Mouse (Mus musculus): ENCODE data around the gene Fmnl2.

The Fmnl2 gene

GRCm38 (mm10) chr2:52857611-52858528, at the start of gene Fmnl2:
TSS of gene Fmnl2 (plus strand) at chr2:52857860.
- ATAC-seq (ENCODE audit: low TSS enrichment) = peak; percentile 62

DNA sequence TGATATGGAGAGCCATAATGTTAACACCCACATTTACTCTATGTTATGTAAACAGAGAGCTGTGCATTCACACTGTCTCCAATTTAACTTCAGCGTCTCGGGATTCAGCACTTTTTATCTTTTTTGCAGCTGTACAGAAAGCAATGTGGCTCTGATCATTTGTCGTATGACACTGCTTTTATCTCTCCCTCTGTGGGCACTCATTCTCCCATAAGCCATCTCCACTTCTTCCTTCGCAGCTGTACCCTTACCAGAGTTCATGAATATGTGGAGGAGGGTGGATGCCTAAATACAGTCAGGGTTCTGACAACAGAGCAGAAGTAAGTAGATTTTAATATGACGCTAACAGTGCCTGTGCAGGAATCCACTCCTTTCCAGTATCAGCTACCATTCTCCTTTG, 47.7 kb upstream of the Fmnl2 start:
- ATAC-seq (ENCODE audit: low TSS enrichment) = peak; percentile 70

DNA sequence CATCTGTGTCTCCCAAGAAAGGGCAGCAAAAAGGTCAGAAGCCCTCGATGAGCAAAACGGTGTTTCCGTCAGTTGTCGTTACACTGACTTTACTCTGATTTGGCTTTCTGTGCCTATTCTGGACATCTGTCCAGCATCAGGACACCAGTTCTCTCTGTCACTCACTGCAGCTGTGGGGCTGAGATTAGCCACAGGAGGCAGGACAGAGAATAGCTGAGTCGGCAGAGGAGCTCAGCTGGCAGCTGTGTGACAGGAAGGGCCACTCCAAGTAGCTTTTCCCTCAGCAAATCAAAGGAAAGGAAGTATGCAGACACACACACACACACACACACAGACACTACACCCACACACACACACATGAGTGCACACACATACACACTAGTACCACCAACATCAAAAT, 46.0 kb upstream of the Fmnl2 start:
- ATAC-seq (ENCODE audit: low TSS enrichment) = peak; percentile 41; the same call in 1 of the 2 replicates

- ATAC-seq (ENCODE audit: low TSS enrichment) = peak; percentile 50; the same call in 1 of the 2 replicates
These were observed 40.3 kb upstream of the Fmnl2 start for GRCm38 (mm10) chr2:52817341-52817740.

DNA sequence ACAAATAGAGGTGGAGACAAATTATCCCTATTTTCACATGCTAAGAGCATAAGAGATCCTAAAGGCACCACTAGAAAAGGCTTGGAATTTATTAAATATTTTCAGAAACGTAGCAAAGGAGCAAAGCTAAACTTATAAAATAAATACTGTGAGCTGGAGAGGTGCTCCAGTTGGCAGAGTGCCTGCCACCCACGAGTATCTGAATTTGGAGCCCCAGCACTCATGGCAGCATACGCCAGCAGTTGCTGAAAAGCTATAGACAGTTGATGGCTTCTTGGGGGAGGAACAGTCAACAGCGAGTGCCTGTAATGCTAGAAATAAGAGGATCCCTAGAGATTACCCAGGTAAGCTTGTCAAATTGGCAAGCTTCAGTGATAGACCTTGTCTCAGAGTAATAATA, 38.7 kb upstream of the Fmnl2 start:
- ATAC-seq (ENCODE audit: low TSS enrichment) = peak; percentile 73; the same call in 1 of the 2 replicates

DNA sequence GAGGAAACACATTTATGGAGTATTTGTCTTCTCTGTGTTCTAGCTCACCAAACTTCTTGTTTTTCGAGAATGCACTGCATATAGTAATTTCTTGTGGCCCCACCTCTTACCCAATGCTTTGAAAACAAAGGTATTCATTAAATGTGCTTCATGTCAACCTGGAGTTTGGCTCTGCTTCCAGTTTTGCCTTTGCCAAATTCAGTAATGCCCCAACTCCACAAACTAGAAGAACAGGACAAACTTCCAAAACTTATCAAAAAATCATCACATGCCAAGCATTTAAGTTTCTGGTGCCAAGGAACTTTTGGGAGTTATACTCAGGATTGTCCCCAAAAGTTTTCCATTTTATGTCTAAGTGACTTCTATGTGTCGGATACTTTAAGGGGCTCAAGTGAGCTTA, 35.4 kb upstream of the Fmnl2 start:
- ATAC-seq (ENCODE audit: low TSS enrichment) = no peak

GRCm38 (mm10) chr2:52828077-52828476, 29.6 kb upstream of the Fmnl2 start:
- no peak for ATAC-seq (ENCODE audit: low TSS enrichment)

DNA sequence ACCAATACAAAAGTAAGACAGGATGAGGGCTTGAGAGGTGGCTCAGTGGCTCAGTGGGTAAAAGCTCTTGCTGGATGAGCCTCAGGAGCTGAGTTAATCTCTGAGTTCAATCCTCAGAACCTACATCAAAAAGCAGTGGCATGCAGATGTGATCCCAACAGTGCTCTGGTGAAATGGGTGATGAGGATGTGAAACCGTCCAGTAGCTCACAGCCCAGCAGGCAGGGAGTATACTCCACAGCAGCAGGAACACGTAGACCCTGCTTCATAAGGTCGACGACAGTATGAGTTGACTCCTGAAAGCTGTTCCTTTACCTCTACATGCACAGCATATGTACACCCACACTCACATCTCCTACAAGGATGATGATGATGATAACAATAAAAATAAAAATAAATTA, 27.1 kb upstream of the Fmnl2 start:
- no peak for ATAC-seq (ENCODE audit: low TSS enrichment)

- no peak for ATAC-seq (ENCODE audit: low TSS enrichment)
These were observed 26.1 kb upstream of the Fmnl2 start for GRCm38 (mm10) chr2:52831585-52831984.

DNA sequence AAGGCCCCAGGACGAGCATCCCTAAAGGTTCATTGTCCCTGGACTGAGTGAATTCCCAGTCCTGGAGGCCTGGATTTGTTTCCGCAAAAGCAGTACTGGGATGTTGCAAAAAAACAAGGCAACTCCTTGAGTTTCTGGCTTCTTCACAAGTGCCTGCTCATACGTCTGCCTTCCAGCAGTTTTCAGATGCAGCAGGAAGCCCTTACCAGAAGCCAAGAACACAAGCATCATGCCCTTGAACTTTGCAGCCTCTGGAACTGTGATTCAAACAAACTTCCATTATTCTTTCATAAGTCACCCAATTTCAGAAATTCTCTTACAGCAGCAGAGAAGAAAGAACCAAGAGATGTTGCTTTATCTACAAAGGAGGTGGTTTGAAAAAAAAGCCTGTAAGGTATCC, 21.9 kb upstream of the Fmnl2 start:
- no peak for ATAC-seq (ENCODE audit: low TSS enrichment)

- no peak for ATAC-seq (ENCODE audit: low TSS enrichment)
These were observed 18.6 kb upstream of the Fmnl2 start for GRCm38 (mm10) chr2:52839074-52839473.

GRCm38 (mm10) chr2:52839868-52840267, 17.8 kb upstream of the Fmnl2 start:
- ATAC-seq (ENCODE audit: low TSS enrichment) = no peak

DNA sequence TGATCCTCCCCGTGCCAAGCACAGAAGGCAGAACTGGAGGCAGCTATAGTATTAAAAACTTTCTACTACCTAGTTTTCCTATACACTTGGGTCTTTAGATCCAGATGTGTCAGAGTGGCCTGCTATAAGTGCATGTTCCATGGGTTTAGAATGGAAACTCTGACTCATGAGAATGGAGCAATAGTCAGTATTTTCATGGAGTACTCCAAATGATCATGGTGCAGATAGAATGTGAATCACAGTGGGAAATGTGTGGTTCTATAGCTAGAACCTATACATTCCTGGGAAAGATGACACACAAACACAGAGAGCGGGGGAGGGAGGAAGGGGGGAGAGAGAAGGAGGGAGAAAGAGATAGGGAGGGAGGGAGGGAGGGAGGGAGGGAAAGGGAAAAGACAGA, 13.8 kb upstream of the Fmnl2 start:
- no peak for ATAC-seq (ENCODE audit: low TSS enrichment)

DNA sequence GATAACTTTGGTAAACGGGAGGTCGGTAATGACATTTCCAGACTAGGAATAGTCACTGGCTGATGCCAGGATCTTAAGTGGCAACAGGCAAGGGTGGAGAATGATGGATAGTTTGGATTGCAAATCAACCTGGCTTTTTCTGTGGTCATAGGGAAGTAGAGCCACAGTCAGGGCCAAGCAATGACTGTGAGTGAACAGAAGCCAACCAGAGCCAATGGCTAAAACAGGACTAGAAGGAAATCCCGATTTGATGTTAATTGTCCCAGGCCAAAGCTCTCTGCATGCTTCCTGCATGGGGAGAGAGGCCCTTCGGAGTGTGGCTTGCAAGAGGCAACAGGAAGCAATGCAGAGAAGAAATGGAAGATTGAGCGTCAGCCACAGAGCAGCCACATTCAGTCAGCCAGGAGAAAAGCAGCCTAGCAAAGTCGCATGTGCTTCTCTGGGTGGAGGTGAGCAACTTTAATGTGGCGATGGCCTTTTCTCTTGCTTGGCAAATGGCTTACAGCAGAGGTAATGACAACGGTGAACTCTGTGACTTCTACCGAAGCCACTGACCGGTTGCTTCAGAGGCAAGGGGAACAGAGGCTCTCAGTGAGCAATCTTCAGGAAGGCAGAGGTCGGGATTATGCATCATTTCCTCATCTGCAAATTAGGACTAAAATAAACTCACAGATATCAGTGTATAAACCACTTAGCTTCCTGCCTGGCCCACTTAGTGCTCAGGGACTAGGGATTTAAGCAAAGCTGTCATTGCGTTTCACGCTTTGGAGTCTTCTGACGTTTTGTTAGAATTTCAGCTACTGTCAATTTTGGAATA, 12.5 kb upstream of the Fmnl2 start:
- ATAC-seq (ENCODE audit: low TSS enrichment) = no peak

DNA sequence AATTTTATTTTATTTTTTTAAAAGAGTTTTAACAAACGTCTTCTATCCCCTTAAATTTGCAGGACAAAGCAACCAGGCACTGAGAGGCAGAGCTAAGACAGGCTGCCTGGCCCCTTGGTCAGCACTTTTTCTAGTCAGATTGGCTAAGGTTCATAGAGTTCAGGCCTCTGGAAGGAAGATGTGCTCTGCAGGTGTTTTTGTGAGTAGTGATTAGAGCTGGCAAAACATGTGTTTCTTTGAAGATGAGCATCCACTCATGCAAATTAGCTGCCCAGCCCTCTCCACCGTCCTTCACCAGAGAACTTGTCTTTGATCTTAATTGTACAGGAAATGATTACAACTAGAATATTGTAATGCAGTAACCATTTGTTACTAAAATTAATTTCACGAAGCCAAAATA, 11.2 kb upstream of the Fmnl2 start:
- no peak for ATAC-seq (ENCODE audit: low TSS enrichment)

DNA sequence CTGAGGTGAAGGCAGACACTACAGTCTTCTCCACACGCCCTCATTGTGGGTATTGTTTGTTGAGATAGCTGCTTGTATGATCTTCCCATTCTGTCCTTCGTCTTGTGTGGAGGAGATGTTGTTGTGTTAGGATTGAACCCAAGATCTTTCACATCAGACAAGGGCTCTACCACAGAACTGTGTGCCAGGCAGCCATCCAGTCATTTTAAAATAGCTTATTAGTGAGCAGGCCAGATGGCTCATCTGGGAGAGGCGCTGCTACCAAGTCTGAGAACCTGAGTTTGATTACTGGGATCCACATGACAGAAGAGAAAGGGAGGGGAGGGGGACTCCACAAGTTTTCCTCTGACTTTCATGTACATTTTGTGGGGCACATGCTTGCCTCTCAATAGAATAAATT, 8.6 kb upstream of the Fmnl2 start:
- no peak for ATAC-seq (ENCODE audit: low TSS enrichment)

DNA sequence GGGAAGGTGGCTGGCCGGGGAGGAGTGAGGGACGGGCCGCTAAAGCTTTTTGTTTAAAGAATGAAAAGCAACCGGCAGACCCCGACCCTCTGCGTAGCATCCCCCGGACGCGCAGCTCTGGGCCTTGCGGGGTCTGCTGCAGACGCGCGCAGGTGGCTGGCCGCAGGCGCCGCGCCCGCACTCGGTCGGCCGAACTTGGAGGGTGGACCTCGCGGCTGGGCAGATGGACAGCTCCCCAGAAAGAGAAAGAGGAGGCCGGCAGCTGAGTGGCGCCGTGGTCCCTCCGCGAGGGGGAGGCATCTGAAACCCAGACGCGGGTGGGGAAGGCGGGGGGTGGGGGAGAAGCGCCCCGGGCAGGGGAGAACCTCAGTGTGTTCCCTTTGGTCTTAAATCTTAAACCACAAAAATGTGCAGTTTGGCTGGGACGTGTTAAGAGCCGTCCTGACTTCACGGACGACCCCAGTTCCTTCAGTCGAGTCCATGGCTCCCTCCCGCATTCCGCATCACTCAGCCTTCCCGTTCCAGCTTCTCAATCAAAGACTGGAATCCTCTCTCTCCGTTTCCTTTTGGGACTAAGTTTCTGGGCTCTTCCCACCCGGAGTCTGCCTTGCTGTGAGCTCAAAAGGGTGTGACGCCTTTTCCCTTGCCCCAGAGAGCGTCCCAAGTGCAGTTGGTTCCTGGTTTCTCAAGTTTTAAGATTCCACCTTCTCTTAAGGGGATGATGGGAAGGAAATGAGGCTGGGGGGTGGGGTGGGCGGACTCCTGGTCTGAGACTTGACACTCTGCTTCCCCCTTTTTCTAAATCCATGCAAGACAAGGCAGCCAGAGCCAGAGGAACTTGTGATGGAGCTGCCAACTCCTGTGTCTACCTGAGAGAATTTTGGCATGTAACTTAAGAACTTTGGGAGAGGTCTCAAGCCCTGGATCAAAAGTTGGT, 1.1 kb downstream of the Fmnl2 start:
- peak; percentile 29; the same call in 1 of the 2 replicates for ATAC-seq (ENCODE audit: low TSS enrichment)

GRCm38 (mm10) chr2:52859466-52859840, 1.8 kb downstream of the Fmnl2 start:
- no peak for ATAC-seq (ENCODE audit: low TSS enrichment)

DNA sequence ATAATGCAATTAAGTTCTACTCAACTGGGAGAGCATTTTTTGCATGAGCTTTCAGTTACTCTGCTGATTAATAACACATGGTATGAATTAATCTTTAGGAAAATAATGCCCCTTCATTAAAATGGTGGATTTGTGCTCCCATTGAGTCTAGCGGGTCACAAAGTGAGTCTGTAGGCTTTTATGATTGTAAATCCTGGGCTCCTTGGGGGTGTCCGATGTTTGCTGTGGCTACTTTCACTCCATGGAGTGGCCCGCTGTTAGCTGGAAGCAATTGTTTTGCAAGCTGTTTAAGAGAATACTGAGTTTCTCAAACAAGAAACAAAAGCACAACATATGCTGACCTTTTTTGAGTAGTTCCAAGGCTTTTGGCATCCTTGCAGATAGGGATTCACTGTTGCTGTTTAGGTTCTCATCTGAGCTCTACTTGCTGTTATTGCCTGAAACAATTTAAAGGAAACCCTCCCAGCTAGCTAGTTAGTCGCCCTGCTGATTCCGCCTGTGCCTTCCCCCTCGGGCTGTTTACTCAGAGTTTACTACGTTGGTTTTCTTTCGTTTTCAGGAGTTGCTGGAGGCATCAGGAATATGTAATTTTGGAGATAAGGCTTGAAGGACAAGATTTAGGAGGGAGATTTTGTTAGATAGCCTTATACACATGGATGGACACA, 2.6 kb downstream of the Fmnl2 start:
- no peak for ATAC-seq (ENCODE audit: low TSS enrichment)

DNA sequence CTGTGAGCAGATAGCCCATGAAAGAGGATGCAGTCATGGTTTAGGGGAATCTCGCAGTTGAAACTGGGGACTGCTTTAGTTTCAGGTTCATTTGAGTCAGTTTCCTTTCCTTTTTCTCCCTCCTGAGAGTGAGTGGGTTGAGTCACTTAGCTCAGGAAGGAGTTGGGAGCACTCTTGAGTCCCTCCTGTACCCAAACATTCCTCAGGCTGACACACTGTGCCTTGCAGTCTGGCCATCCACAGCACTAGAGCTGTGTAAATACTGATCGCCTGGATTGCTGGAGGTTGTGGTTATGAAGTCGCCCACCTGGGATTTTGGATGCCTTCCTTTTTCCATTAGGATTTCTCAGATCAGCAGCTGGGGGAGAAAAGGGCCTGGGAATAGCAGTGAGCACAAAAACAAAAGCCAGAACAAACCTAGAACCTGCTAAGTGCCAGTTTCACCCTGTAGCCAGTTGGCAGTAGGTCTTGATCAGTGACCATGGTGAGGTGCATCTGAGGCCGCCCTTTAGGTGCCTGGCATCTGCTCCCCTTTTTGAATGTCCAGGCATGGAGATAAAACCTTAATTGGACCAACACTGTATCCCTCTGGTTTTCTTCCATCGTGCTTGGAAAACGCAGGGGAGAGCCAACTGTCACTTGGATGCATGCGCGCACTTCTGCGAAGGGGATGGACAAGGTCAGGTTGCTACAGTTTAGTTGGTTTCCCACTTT, 4.5 kb downstream of the Fmnl2 start:
- ATAC-seq (ENCODE audit: low TSS enrichment) = peak; percentile 22; the same call in 1 of the 2 replicates

DNA sequence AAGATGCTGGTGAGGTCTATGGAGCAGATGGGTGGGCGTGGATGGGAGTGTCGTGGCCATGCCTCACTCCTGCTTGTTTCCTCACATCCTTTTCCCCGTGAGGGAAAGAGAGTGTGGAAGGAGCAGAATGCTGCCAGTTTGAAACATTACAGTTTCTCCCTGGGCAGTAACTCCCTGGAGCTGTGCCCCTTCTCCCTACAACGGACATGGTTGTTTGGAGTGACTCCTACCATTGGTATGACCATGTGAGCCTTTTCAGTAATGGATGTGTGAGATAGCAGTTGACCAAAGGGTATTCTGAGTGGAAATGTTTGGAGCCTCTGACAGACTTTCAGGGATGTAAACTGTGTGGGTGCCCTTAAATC, 5.1 kb downstream of the Fmnl2 start:
- ATAC-seq (ENCODE audit: low TSS enrichment) = no peak
